8 mouse cellular contexts compared by ENCODE assay signal in the genomic region with DNA sequence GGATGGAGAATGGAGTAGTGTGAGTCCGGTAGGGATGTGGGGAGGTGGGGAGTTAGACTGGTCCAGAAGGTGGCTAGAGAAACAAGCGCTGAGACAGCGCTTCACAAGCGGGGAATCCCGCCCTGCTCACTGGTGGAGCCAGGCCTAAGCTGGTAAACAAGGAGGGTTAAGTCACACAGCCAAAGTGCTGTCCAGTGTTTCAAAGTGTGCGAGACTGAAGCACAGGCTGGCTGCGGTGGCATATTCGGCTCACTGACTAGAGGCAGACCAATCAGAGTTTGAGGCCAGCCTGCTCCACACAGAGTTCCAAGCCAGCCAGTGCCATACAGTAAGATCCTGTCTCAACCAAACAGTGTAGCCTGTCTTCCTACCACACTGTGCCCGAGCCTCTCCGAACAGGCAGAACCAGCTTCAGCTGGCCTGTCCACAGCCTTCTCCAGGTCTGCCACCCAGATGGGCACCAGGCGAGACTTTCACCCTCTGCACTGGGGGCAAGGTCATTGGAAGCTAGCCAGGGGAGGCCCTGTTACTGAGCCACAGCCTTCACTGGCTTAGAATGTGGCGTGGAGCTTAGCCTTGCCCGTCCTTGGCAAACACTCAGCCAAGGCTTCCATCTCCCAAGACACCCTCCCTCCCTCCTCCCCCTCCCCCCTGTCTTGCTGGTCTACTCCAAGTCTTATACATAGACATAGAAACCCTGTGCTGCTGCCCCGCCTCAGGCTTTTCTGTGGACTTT.
DNase-seq lines count a peak whose midpoint lies in the region; ATAC-seq and TF ChIP-seq lines count a peak whose summit lies in the region.

No protein-coding gene starts in this region.

- no peaks in the 10 kb centered on the region for H3K27me3 ChIP-seq in heart, embryonic 13.5 days (replicated peaks)

- peaks cover 13% of the 10 kb centered on the region for H3K4me1 ChIP-seq in lung, adult 2 months (ENCODE audit: control insufficient read depth, insufficient read depth, low read length)
- H3K4me1 ChIP-seq in heart, embryonic 13.5 days = peaks cover 60% of the 10 kb centered on the region

- no peak overlapping the region for H3K4me3 ChIP-seq in lung, adult 2 months (replicated peaks; ENCODE audit: extremely low read depth, low read depth, low read length)
- H3K4me3 ChIP-seq in heart, embryonic 13.5 days = no peak overlapping the region

- no peaks in the 10 kb centered on the region for H3K36me3 ChIP-seq in heart, embryonic 13.5 days

- no peak for TF ChIP-seq CTCF in lung, adult 2 months (IDR thresholded peaks at IDR 0.05; ENCODE audit: insufficient read depth, low read length)
- no peak for TF ChIP-seq CTCF in brain, embryonic 14.5 days (IDR thresholded peaks at IDR 0.05; ENCODE audit: borderline replicate concordance, extremely low read depth, insufficient read depth, insufficient read length)

- H3K9me3 ChIP-seq in heart, embryonic 13.5 days = no peaks in the 10 kb centered on the region

- 59% methylated on average over 14 of the region's 14 CpGs for WGBS in lung, adult 2 months
- WGBS in heart, embryonic 13.5 days = 66% methylated on average over 14 of the region's 14 CpGs

- no peak for TF ChIP-seq POLR2A in lung, adult 2 months (IDR thresholded peaks at IDR 0.05; ENCODE audit: borderline replicate concordance, extremely low read depth, low read depth, low read length)
- no peak for TF ChIP-seq POLR2A in brain, embryonic 14.5 days (IDR thresholded peaks at IDR 0.05; ENCODE audit: borderline replicate concordance, extremely low read depth, insufficient read depth, insufficient read length, poor library complexity, severe bottlenecking)

- H3K4me2 ChIP-seq in heart, embryonic 13.5 days = no peak overlapping the region; the same call in 1 of the 2 replicates

- peak overlapping the region; percentile 46 for H3K27ac ChIP-seq in heart, embryonic 13.5 days (replicated peaks)

- no peak for ATAC-seq in heart, embryonic 13.5 days (ENCODE audit: extremely low read depth, insufficient number of reproducible peaks, low FRiP score, low TSS enrichment)

- peak; percentile 12 for DNase-seq in lung, postnatal 25 days (ENCODE audit: low spot score)
- DNase-seq in lung, adult 2 months = no peak
- peak; percentile 53 for DNase-seq in brain, embryonic 14.5 days (ENCODE audit: low read depth)
- DNase-seq in kidney, postnatal 25 days = peak; percentile 93 to 98
- no peak for DNase-seq in spleen, postnatal 14 days (ENCODE audit: low spot score in 2 of 2)
- DNase-seq in left cerebral cortex, adult 8-10 months (ENCODE audit: low spot score in 2 of 2) = no peak
- DNase-seq in natural killer cell, adult 2 months (ENCODE audit: low spot score in 2 of 2) = no peak

- peak overlapping the region; percentile 11 for H3K9ac ChIP-seq in heart, embryonic 13.5 days

Comparison
In these comparisons a context has a peak if more than half of its experiments do, and no peak if none do; other contexts are left out.
1. DNase-seq: peak in lung, postnatal 25 days (single experiment), brain, embryonic 14.5 days (single experiment) and kidney, postnatal 25 days (2 of 2); none in lung, adult 2 months (single experiment), spleen, postnatal 14 days (0 of 2), left cerebral cortex, adult 8-10 months (0 of 2) and natural killer cell, adult 2 months (0 of 2).